In the genomic region with DNA sequence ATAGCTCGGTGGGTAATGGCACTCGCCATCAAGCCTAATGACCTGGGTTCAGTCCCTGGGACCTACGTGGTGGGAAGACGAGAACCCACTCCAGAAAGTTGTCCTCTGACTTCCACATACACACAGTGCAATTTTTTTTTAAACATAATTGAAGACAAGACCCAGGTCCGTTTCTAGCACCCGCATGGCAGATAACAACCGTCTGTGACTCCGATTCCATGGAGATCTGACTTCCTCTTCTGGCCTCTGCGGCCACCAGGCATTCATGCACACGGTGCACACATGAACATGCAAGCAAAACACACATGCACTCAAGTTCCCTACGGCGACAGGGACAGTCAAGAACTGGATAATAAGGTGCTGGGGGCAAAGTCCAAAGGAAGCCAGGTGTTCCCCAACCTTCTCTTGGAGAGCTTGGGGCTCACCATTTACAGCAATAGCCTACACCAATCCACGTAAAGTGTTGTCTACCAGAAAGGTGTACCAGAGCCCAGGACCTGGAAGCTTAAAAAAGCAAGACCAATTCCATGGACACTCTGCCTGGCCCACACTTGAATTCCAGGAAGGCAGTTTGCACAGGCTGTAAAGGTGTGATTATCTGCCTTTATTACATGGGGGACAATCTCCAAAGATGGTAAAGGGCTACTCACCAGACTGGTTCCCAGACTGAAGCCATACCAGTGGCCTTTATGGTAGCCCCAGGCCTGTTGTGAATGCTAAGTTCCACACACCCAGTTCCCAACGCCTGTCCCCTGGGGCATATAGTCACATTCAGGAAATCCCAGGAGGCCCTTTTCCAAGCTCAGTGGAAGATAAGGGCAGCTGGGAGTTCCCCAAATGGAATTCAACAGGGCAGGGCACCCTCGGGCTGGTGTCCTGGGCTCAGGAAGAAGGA, we compare ENCODE assay signal across 17 mouse cellular contexts. TPM values are rescaled to one million over a fixed set of nuclear protein-coding genes. Genes with fewer than 3 reads are reported as not detected.
DNase-seq lines count a peak whose midpoint lies in the region; ATAC-seq and TF ChIP-seq lines count a peak whose summit lies in the region.
"Had no signal": no experiment of that assay in that cellular context is flagged by ENCODE, and none has a peak within 500 bp of the region (broad histone marks: within the 10 kb centered on the region; RNA-seq: fewer than 3 reads in every experiment).

No protein-coding gene starts in this region.

- no peaks in the 10 kb centered on the region; a peak in 1 of 4 replicates for H3K27me3 ChIP-seq in MEL (ENCODE audit: control insufficient read depth in 1 of 2, insufficient read depth in 2 of 2, low read length in 2 of 2)
- H3K27me3 ChIP-seq in intestine, embryonic 14.5 days (replicated peaks; ENCODE audit: control insufficient read depth, insufficient read depth, low read length): no peaks in the 10 kb centered on the region
- no peaks in the 10 kb centered on the region for H3K27me3 ChIP-seq in intestine, postnatal 0 days (replicated peaks; ENCODE audit: control insufficient read depth, insufficient read depth, low read length)
- H3K27me3 ChIP-seq: forebrain, embryonic 12.5 days had no signal

- H3K27ac ChIP-seq in MEL (ENCODE audit: control insufficient read depth, low read depth, low read length): no peak overlapping the region
- no peak overlapping the region for H3K27ac ChIP-seq in intestine, embryonic 14.5 days (ENCODE audit: low read depth)
- H3K27ac ChIP-seq in intestine, postnatal 0 days (ENCODE audit: low read depth, low read length): no peak overlapping the region
- H3K27ac ChIP-seq: embryonic facial prominence, embryonic 10.5 days; embryonic facial prominence, embryonic 13.5 days; forebrain, embryonic 12.5 days; heart, embryonic 15.5 days; hindbrain, embryonic 10.5 days; hindbrain, embryonic 13.5 days had no signal

- TF ChIP-seq POLR2A in MEL (IDR thresholded peaks at IDR 0.05; ENCODE audit: control insufficient read depth in 1 of 2, insufficient read depth in 1 of 2, low read depth in 1 of 2, low read length in 2 of 2, poor library complexity in 1 of 2): no peak

- peak; percentile 76 for DNase-seq in MEL (ENCODE audit: low read depth, low spot score)
- no peak for DNase-seq in intestine, embryonic 14.5 days (ENCODE audit: low spot score)
- no peak for DNase-seq in heart, adult 8-10 months (ENCODE audit: low spot score)
- no peak for DNase-seq in lung, postnatal 25 days (ENCODE audit: low spot score)
- DNase-seq in gastrocnemius, adult 8-10 months (ENCODE audit: low spot score in 2 of 2): no peak
- DNase-seq: heart, adult 11 months had no signal

- TF ChIP-seq EP300 in MEL (IDR thresholded peaks at IDR 0.05; ENCODE audit: low read depth in 1 of 2, low read length in 2 of 2): peak in 1 of 2 experiments; percentile 37; a peak in 1 of 4 replicates

- H3K4me3 ChIP-seq in MEL (ENCODE audit: control insufficient read depth in 1 of 2, insufficient read depth in 1 of 2, low read depth in 2 of 2, low read length in 2 of 2): peak overlapping the region in 1 of 2 experiments; percentile 12; a peak in 2 of 4 replicates
- no peak overlapping the region for H3K4me3 ChIP-seq in intestine, embryonic 14.5 days (ENCODE audit: low read depth, low read length)
- no peak overlapping the region for H3K4me3 ChIP-seq in intestine, postnatal 0 days (ENCODE audit: low read depth, low read length)
- H3K4me3 ChIP-seq: embryonic facial prominence, embryonic 10.5 days; embryonic facial prominence, embryonic 13.5 days; erythroblast, embryonic 14.5 days; forebrain, embryonic 12.5 days; heart, embryonic 12.5 days; heart, embryonic 15.5 days; hindbrain, embryonic 10.5 days; hindbrain, embryonic 13.5 days had no signal

- no peak for TF ChIP-seq CTCF in MEL (IDR thresholded peaks at IDR 0.05 in 2 of 3, conservative IDR thresholded peaks at IDR 0.05 in 1 of 3; ENCODE audit: control insufficient read depth in 1 of 3, insufficient read depth in 1 of 3, low read depth in 2 of 3, low read length in 3 of 3, poor library complexity in 1 of 3, severe bottlenecking in 1 of 3)
- no peak for TF ChIP-seq CTCF in intestine, postnatal 0 days (IDR thresholded peaks at IDR 0.05; ENCODE audit: low read depth)

- WGBS in intestine, embryonic 14.5 days: 75% methylated on average over 15 of the region's 15 CpGs
- 47% methylated on average over 15 of the region's 15 CpGs for WGBS in intestine, postnatal 0 days

- TF ChIP-seq RAD21 in MEL (IDR thresholded peaks at IDR 0.05; ENCODE audit: low read depth, low read length): no peak

- peak; percentile 62 for ATAC-seq in intestine, embryonic 14.5 days (replicated peaks; ENCODE audit: low FRiP score, low TSS enrichment, low read depth)
- ATAC-seq in intestine, postnatal 0 days: peak; percentile 85
- ATAC-seq: forebrain, embryonic 16.5 days; hindbrain, embryonic 16.5 days had no signal

- H3K4me1 ChIP-seq in MEL (ENCODE audit: control insufficient read depth in 1 of 2, insufficient read depth in 2 of 2, low read length in 2 of 2): peaks cover 0 to 15% of the 10 kb centered on the region in 2 experiments; a peak in 1 of 4 replicates
- H3K4me1 ChIP-seq in intestine, embryonic 14.5 days (replicated peaks; ENCODE audit: control insufficient read depth, insufficient read depth, low read length): no peaks in the 10 kb centered on the region
- H3K4me1 ChIP-seq in intestine, postnatal 0 days (replicated peaks; ENCODE audit: control insufficient read depth, insufficient read depth, low read length): 0 out of 2 replicates have a peak, but pooled peaks cover 5% of the 10 kb centered on the region
- H3K4me1 ChIP-seq: embryonic facial prominence, embryonic 10.5 days; embryonic facial prominence, embryonic 13.5 days; forebrain, embryonic 12.5 days; heart, embryonic 12.5 days; heart, embryonic 15.5 days; hindbrain, embryonic 10.5 days; hindbrain, embryonic 13.5 days had no signal

- no peaks in the 10 kb centered on the region for H3K79me2 ChIP-seq in MEL (ENCODE audit: control insufficient read depth, insufficient read depth, low read length, poor library complexity)

- peaks cover 0 to 5% of the 10 kb centered on the region in 2 experiments; a peak in 2 of 4 replicates for H3K36me3 ChIP-seq in MEL (ENCODE audit: control insufficient read depth in 1 of 2, insufficient read depth in 2 of 2, low read length in 2 of 2)
- no peaks in the 10 kb centered on the region for H3K36me3 ChIP-seq in intestine, embryonic 14.5 days (ENCODE audit: control insufficient read depth, insufficient read depth, low read length)
- H3K36me3 ChIP-seq in intestine, postnatal 0 days (ENCODE audit: control insufficient read depth, insufficient read depth): no peaks in the 10 kb centered on the region
- H3K36me3 ChIP-seq: embryonic facial prominence, embryonic 10.5 days; embryonic facial prominence, embryonic 13.5 days; forebrain, embryonic 12.5 days; heart, embryonic 12.5 days; heart, embryonic 15.5 days; hindbrain, embryonic 10.5 days; hindbrain, embryonic 13.5 days had no signal

- H3K4me2 ChIP-seq in intestine, embryonic 14.5 days (ENCODE audit: low read length): no peak overlapping the region
- H3K4me2 ChIP-seq in intestine, postnatal 0 days (replicated peaks; ENCODE audit: low read depth): no peak overlapping the region; the same call in 1 of the 2 replicates
- H3K4me2 ChIP-seq: embryonic facial prominence, embryonic 13.5 days; forebrain, embryonic 12.5 days; heart, embryonic 12.5 days; heart, embryonic 15.5 days; hindbrain, embryonic 13.5 days had no signal

- peak overlapping the region; percentile 21 for H3K9ac ChIP-seq in MEL (ENCODE audit: control insufficient read depth, low read depth, low read length, poor library complexity, severe bottlenecking)
- H3K9ac ChIP-seq in intestine, embryonic 14.5 days (ENCODE audit: low read length): no peak overlapping the region
- H3K9ac ChIP-seq in intestine, postnatal 0 days (ENCODE audit: low read depth, low read length): no peak overlapping the region
- H3K9ac ChIP-seq: embryonic facial prominence, embryonic 13.5 days; forebrain, embryonic 12.5 days; heart, embryonic 12.5 days; heart, embryonic 15.5 days; hindbrain, embryonic 13.5 days had no signal

- H3K9me3 ChIP-seq in MEL (replicated peaks; ENCODE audit: insufficient read depth, low read length): no peaks in the 10 kb centered on the region
- no peaks in the 10 kb centered on the region for H3K9me3 ChIP-seq in intestine, embryonic 14.5 days (ENCODE audit: control insufficient read depth, low read length)
- no peaks in the 10 kb centered on the region for H3K9me3 ChIP-seq in intestine, postnatal 0 days (ENCODE audit: control insufficient read depth)
- H3K9me3 ChIP-seq: embryonic facial prominence, embryonic 10.5 days; embryonic facial prominence, embryonic 13.5 days; heart, embryonic 15.5 days; hindbrain, embryonic 13.5 days had no signal

TF ChIP-seq in MEL, 35 proteins besides CTCF, POLR2A, EP300 and RAD21 (continues in another document):
- TF ChIP-seq GATA1 (IDR thresholded peaks at IDR 0.05; ENCODE audit: low read depth, low read length) (peak; percentile 59; the same call in 1 of the 2 replicates), BHLHE40 (IDR thresholded peaks at IDR 0.05; ENCODE audit: borderline replicate concordance, low read depth, low read length) (no peak), ZNF384 (IDR thresholded peaks at IDR 0.05; ENCODE audit: low read depth, low read length) (peak; percentile 71; the same call in 1 of the 2 replicates), MAX (IDR thresholded peaks at IDR 0.05; ENCODE audit: low read length) (peak; percentile 56), TCF12 (IDR thresholded peaks at IDR 0.05; ENCODE audit: low read depth, low read length) (0 out of 2 replicates have a peak, but pooled peaks have one; percentile 30), POLR2AphosphoS5 (IDR thresholded peaks at IDR 0.05; ENCODE audit: borderline replicate concordance, low read depth, low read length) (no peak), MYC (IDR thresholded peaks at IDR 0.05; ENCODE audit: low read depth, low read length) (0 out of 2 replicates have a peak, but pooled peaks have one; percentile 49)

RNA-seq across cellular contexts. Expression of a gene that starts 48.5 kb away (rescaled TPM):
- total RNA-seq in MEL (2012; rRNA removed): not detected in 2 replicates
- not detected for polyA plus RNA-seq in MEL (2012; ENCODE audit: insufficient read depth in 1 of 2, insufficient read length in 2 of 2, low read depth in 1 of 2, low replicate concordance in 2 of 2, missing spikeins in 1 of 2)
- 7.0 and 8.6 TPM in 2 replicates for polyA plus RNA-seq in intestine, embryonic 14.5 days (2014; fragmentation: Nextera tagmentation; extraction: Ambion mirVana)
- 1.6 and 2.1 TPM in 2 replicates for polyA plus RNA-seq in intestine, postnatal 0 days (2015; fragmentation: Nextera tagmentation; extraction: Ambion mirVana)
- total RNA-seq in heart, adult 8-10 months (2022): 10 to 100 TPM in 1 of 4 experiments, 1 to 10 TPM in 3; 7.3 to 10.4 (median 9.1) TPM
- total RNA-seq in gastrocnemius, adult 8-10 months (2022): 1 to 10 TPM; 5.0 to 6.0 (median 5.3) TPM

RNA-seq across cellular contexts. Expression of a gene that starts 54.4 kb away (rescaled TPM):
- 7.9 and 8.5 TPM in 2 replicates for total RNA-seq in MEL (2012; rRNA removed)
- 10 to 100 TPM in 1 of 2 experiments, not detected in 1; 13.4 TPM for polyA plus RNA-seq in MEL (2012; ENCODE audit: insufficient read depth in 1 of 2, insufficient read length in 2 of 2, low read depth in 1 of 2, low replicate concordance in 2 of 2, missing spikeins in 1 of 2)
- polyA plus RNA-seq in intestine, embryonic 14.5 days (2014; fragmentation: Nextera tagmentation; extraction: Ambion mirVana): 16.9 and 18.3 TPM in 2 replicates
- 8.6 and 9.1 TPM in 2 replicates for polyA plus RNA-seq in intestine, postnatal 0 days (2015; fragmentation: Nextera tagmentation; extraction: Ambion mirVana)
- 10 to 100 TPM; 10.6 to 12.8 (median 12.2) TPM for total RNA-seq in heart, adult 8-10 months (2022)
- 1 to 10 TPM; 6.8 to 7.8 (median 7.5) TPM for total RNA-seq in gastrocnemius, adult 8-10 months (2022)
